ENCODE assay signal across 21 mouse cellular contexts in genomic region chr2:78205125-78205524, GRCm38 (mm10).
"Had no signal": no experiment of that assay in that cellular context is flagged by ENCODE, and none has a peak within 500 bp of the region (broad histone marks: within the 10 kb centered on the region; RNA-seq: fewer than 3 reads in every experiment).

No protein-coding gene starts in this region.

- H3K36me3 ChIP-seq: limb, embryonic 10.5 days; limb, embryonic 13.5 days; liver, embryonic 12.5 days; liver, embryonic 15.5 days; midbrain, embryonic 10.5 days; midbrain, embryonic 13.5 days had no signal

- H3K4me1 ChIP-seq: limb, embryonic 10.5 days; liver, embryonic 12.5 days; liver, embryonic 15.5 days; megakaryocyte, embryonic 14.5 days; midbrain, embryonic 10.5 days; midbrain, embryonic 13.5 days had no signal

- H3K27me3 ChIP-seq: limb, embryonic 13.5 days; liver, embryonic 12.5 days; liver, embryonic 15.5 days; megakaryocyte, embryonic 14.5 days; midbrain, embryonic 13.5 days had no signal

- ATAC-seq: hindbrain, postnatal 0 days; inflammation-experienced regulatory T-cells, adult 6 months; intestine, embryonic 16.5 days; liver, embryonic 12.5 days; midbrain, embryonic 13.5 days; midbrain, embryonic 16.5 days had no signal

- H3K27ac ChIP-seq: hindbrain, embryonic 14.5 days; hindbrain, postnatal 0 days; kidney, postnatal 0 days; layer of hippocampus, adult 2 months; limb, embryonic 10.5 days; limb, embryonic 13.5 days; liver, embryonic 12.5 days; liver, embryonic 15.5 days; midbrain, embryonic 10.5 days; midbrain, embryonic 13.5 days had no signal

- DNase-seq: layer of hippocampus, adult 9-11 months; liver; lung, adult 18-20 months; lung, postnatal 14 days; thymus, adult 18-20 months; thymus, postnatal 36 days had no signal

- H3K4me2 ChIP-seq: hindbrain, embryonic 14.5 days; limb, embryonic 13.5 days; liver, embryonic 12.5 days; liver, embryonic 15.5 days; midbrain, embryonic 13.5 days had no signal

- H3K9me3 ChIP-seq: limb, embryonic 10.5 days; limb, embryonic 13.5 days; liver, embryonic 12.5 days; liver, embryonic 15.5 days; megakaryocyte, embryonic 14.5 days; midbrain, embryonic 10.5 days; midbrain, embryonic 13.5 days had no signal

- H3K9ac ChIP-seq: hindbrain, embryonic 14.5 days; limb, embryonic 13.5 days; liver, embryonic 12.5 days; liver, embryonic 15.5 days; midbrain, embryonic 13.5 days had no signal

- H3K4me3 ChIP-seq: layer of hippocampus, adult 2 months; limb, embryonic 10.5 days; limb, embryonic 13.5 days; liver, embryonic 12.5 days; liver, embryonic 15.5 days; megakaryocyte, embryonic 14.5 days; midbrain, embryonic 10.5 days; midbrain, embryonic 13.5 days; myocyte had no signal
